Mouse (Mus musculus) adrenal gland, postnatal 4 days (tissue): ENCODE data around the gene Plxna3. TPM values are rescaled to one million over a fixed set of nuclear protein-coding genes. Genes with fewer than 3 reads are reported as not detected.

Source experiments
- DNase-seq, 2 experiments: peaks; one replicate each; pipeline ENCODE4 v3.0.0; 2021 to 2022; ENCODE audit warnings: low spot score in 2 of 2, mixed read lengths in 2 of 2
- microRNA-seq: library from miRNA; unstranded; fragments of <30 nt; microRNA quantifications from one replicate; pipeline ENCODE4 v1.2.0, GENCODE M21; 2021
- total RNA-seq, 2 experiments: library from RNA; stranded (reverse); gene quantifications; 2 replicates each; pipeline ENCODE4 v1.2.3; 2021

The Plxna3 gene
- total RNA-seq, 2 experiments from 2014 or later = 17.4 to 22.7 TPM

DNA sequence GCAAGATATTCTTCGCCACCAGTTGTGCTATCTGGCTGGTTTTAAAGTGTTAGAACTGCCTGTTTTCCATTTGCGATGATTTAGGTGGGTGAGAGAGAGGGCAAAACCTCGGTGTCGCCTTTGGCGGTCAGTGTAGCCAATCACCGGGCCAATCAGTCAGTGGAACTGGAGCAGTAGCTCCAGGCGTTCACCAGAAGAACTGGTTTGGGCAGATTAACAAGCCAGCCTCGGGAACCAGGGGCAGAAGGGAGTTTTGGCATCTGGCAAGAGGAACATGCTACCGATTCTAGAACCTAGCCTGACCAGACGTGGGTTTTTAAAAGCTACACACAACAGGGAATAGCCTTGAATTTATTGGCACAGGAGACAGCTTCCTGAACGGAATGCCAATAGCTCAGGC, 30.3 kb downstream of the Plxna3 start:
- DNase-seq = no peak

DNA sequence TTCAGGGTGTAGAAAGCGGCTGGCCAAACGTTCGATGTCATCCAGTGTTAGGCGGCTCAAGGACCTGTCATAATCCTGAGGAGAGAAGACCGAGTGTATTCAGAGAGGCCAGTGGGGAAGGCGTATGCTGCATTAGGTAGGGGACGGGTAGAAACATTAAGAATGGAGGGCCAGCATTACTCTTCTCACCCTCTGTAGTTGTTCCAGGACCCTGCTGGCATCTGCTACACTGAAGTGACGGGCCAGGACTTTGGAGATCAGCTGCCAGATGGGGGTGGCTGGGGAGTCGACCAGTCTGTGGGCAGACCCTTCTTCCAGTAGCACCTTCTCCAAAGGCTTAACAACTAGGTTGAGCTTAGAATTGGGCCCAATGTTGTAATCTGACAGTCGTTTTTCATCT, 38.6 kb downstream of the Plxna3 start:
- no peak for DNase-seq

DNA sequence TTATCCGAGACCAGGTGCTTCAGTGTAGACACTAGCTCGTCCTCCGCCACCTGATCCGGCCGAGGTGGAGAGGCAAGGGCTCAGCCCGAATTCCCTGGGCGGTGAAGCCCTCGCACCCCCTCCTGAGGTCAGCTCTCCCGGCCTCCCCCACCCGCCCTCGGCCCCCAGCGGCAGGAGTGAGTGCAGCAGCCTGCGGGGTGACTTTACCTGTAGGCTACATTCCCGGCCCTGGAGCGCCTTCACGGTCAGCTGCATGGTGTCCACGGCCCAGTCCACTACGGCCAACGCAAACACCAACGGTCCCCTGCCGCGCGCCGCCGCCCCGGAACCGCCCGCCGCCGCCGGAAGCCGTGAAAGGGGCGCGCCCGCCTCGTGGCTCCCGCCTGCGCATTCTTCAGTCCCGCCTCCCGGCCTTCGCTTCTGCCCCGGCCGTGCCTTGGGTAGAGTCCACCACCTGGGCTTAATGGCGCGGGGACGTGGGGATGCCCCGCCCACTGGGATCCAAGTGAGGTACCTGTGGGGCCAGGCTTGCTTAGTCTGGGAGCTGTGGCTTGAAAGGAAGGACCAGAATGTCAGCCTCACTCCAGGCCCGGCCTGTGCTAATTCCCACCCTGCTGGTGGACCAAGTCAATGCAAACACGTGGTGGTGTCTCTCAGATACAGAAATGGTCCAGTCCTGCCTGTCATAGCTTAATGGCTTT, 39.5 kb downstream of the Plxna3 start:
- DNase-seq = peak; percentile 37 to 39

DNA sequence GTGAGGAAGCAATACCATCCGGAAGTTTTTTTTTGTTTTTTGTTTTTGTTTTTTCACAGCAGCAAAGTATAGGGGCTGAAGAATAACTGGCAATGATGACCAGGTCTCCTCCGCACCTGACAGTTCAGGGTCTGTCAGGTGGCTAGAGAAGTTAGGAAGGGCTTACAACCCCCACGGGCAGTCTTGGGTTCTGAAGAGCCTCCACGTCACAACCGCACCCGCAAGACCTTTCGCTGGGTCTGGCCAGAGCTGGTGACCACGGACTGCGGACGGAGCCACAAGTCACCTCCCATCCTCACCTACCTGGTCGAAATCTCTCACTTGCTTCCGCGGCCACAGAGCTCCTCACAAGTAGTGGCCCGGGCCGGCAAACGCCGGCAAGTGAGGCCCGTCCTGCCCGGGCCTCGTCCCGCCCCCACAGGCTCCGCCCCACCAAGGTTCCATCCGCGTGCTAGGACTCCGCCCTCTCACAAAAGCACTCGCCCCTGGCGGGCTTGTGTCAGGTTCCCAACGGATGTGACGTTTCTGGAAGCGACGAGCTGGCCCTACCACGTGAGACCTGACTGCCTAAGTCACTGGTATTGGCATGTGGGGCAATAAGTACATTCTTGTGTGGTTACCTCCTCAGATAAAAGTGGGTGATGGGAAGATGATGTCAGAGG, 44.2 kb downstream of the Plxna3 start, which contains the start of the genes Ubl4a and Slc10a3:
TSS of gene Ubl4a (minus strand) at position 331 of the 662 bp plus-strand sequence.
TSS of gene Slc10a3 (minus strand) at position 462 of the 662 bp plus-strand sequence.
- DNase-seq = peak; percentile 35 to 61

DNA sequence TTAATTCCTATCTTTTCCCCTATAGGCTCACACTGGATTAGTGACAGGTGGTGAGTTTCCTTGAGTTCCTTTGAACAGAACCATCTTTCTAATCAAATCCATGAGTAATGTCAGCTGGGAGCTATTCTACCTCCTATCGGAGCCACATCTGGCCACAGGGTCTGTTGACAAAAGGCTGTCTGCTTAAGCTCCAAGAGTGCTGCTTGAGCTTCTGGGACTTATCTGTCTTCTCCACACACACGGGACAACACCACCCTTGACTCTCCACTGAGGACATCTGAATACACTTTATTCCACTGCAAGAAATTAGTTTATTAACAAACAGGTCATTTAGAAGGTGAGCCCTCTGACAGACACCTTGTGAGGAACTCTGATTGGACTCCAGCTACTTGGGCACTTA, 55.6 kb downstream of the Plxna3 start:
- no peak for DNase-seq

DNA sequence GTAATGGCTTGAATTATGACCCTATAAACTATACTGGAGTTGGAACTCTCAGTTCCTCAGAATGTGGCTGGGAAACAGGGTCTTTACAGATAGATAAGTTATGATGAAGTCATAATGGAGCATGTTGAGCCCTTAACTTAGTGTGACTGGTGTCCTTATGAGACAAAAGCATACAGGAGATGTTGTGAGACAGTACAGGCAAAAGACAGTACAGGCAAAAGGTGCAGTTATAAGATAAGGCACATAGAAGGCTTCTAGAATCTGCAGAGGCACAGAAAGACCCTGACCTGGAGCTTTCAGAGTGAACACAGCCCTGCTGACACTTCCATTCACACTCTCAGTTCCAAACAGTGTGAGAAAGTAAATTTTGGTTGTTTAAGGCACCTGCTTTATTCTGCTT, 59.3 kb downstream of the Plxna3 start:
- DNase-seq = no peak

DNA sequence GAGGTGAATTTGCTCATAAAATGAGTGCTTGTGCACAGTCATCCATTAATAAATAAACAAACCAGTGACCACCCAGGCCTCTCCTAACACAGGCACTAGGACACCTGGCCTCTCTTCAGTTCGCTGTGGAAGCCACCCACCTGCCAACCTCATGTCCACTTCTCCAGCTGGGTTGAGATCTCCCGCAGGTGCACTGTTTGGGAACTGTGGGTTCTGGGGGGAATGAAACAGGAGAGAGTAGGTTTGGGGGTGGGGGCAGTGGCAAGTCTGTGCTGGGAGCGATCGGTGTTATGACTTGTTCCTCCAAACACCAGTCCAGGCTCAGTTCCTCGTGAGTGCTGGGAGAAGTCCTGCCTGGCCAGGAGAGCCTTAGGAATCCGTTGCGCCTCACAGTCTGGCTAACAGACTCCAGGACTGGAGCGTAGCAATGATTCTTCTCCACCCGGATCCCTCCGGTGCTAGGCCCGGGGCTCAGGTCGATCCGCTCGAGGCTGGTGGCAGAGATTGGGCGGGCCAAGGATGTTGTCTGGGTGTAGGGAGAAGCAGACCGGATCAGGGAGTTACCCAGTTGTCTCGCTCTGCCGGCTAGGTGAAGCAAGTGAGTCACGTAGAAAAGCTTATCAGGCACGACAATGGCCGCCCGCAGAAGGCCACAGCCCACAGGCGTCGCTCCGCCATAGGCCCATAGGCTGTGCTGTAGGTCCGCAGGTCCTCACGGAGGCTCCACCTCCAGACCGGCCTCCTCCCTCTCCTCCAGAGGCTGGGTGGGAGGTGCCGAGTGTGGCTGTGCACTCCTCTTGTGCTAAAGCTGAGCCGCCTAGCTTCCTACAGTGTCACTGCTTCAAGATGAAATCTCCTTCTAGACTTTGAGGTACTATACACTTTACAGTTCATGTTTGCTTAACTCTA, 63.9 kb downstream of the Plxna3 start, which contains the start of the genes Fam3a and Ikbkg:
TSS of gene Fam3a (minus strand) at position 738 of the 909 bp plus-strand sequence.
TSS of gene Ikbkg (plus strand) at position 756 of the 909 bp plus-strand sequence.
- peak; percentile 39 to 57 for DNase-seq

Small RNA genes within 50 kb of the gene (microRNA-seq; reads per million reads assigned to microRNA genes)
- gene Mir7092 = not detected

Other genes with a start within 250 kb of the Plxna3 start
- not detected for gene Opn1mw, start 201.6 kb upstream of the Plxna3 start, total RNA-seq
- gene Mecp2, start 193.7 kb upstream of the Plxna3 start, total RNA-seq = 10 to 100 TPM; 41.1 to 45.1 TPM
- not detected for gene Tex28, start 161.2 kb upstream of the Plxna3 start, total RNA-seq
- not detected for gene Tktl1, start 151.8 kb upstream of the Plxna3 start, total RNA-seq
- gene Flna, start 79.2 kb upstream of the Plxna3 start, total RNA-seq = 100 to 1,000 TPM; 207 to 261 TPM
- 10 to 100 TPM; 46.9 to 51.7 TPM for gene Emd, start 74.4 kb upstream of the Plxna3 start, total RNA-seq
- 100 to 1,000 TPM; 472 to 522 TPM for gene Rpl10, start 58.3 kb upstream of the Plxna3 start, total RNA-seq
- 100 to 1,000 TPM in 1 of 2 experiments, 10 to 100 TPM in 1; 95.2 to 102 TPM for gene Taz, start 47.2 kb upstream of the Plxna3 start, total RNA-seq
- 10 to 100 TPM; 13.5 to 16.4 TPM for gene Dnase1l1, start 46.7 kb upstream of the Plxna3 start, total RNA-seq
- gene Atp6ap1, start 32.0 kb upstream of the Plxna3 start, total RNA-seq = 100 to 1,000 TPM; 135 to 140 TPM
- 100 to 1,000 TPM; 153 to 190 TPM for gene Gdi1, start 24.1 kb upstream of the Plxna3 start, total RNA-seq
- gene Fam50a, start 16.0 kb upstream of the Plxna3 start, total RNA-seq = 10 to 100 TPM; 49.7 to 55.5 TPM
- 10 to 100 TPM; 64.0 to 74.8 TPM for gene Lage3, start 24.6 kb downstream of the Plxna3 start, total RNA-seq
- gene Ubl4a, start 44.2 kb downstream of the Plxna3 start, total RNA-seq = 10 to 100 TPM; 52.7 to 56.9 TPM
- 10 to 100 TPM; 13.7 to 17.5 TPM for gene Slc10a3, start 44.3 kb downstream of the Plxna3 start, total RNA-seq
- gene Fam3a, start 64.2 kb downstream of the Plxna3 start, total RNA-seq = 10 to 100 TPM; 26.0 to 32.0 TPM
- 10 to 100 TPM; 60.2 to 65.5 TPM for gene Ikbkg, start 64.2 kb downstream of the Plxna3 start, total RNA-seq
- gene G6pdx, start 100.1 kb downstream of the Plxna3 start, total RNA-seq = 10 to 100 TPM; 84.9 to 86.2 TPM
- not detected for gene Gm6880, start 152.3 kb downstream of the Plxna3 start, total RNA-seq
- gene Olfr1326-ps1, start 245.8 kb downstream of the Plxna3 start, total RNA-seq = not detected